Mouse (Mus musculus): ENCODE measurements around the gene Fahd2a. TPM values are rescaled to one million over a fixed set of nuclear protein-coding genes. Genes with fewer than 3 reads are reported as not detected.

Gene Fahd2a
- total and polyA plus RNA-seq, 2 experiments, result 18.5 to 21.5 TPM

DNA sequence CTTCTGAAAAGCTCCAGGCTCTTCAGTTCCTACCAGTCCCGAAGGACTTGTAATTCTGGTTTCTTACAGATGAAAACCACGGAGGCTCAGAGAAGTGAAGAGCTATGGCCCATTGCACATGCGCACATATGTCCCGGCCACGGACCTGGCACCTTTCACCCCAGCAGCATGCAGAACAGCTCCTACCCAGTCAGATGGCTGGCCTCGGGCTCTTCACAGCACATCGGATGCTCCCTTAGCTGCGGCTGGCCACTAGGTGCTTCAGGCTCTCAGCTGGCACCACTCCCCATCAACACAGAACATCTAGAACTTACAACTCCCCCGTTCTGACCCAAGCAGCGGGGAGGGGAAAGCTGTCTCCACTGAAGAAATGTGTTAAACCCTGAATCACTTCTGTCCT, 35.4 kb upstream of the Fahd2a start:
- Histone ChIP-seq H3K27me3 (ENCODE audit: control insufficient read depth, insufficient read depth, low read length) (peaks cover 21% of the 10 kb centered on the region; the same call in 1 of the 2 replicates), H3K36me3 (ENCODE audit: control insufficient read depth, insufficient read depth, low read length) (no peaks in the 10 kb centered on the region), H3K27ac (replicated peaks; ENCODE audit: insufficient read depth, low read depth, low read length) (no peak overlapping the region), H3K4me3 (ENCODE audit: insufficient read depth, low read depth, low read length) (no peak overlapping the region), H3K79me2 (ENCODE audit: control insufficient read depth, insufficient read depth, low read length) (no peaks in the 10 kb centered on the region), H3K4me1 (ENCODE audit: control insufficient read depth, insufficient read depth, low read length) (no peaks in the 10 kb centered on the region), H3K9ac (ENCODE audit: low read depth, low read length) (no peak overlapping the region)
- WGBS, result 70% methylated on average over 10 of the region's 10 CpGs
- DNase-seq (ENCODE audit: extremely low read depth, low read depth, low spot score), result no peak
- no peak for TF ChIP-seq CTCF (IDR thresholded peaks at IDR 0.05; ENCODE audit: low read depth, low read length)
- no peak for TF ChIP-seq POLR2A (IDR thresholded peaks at IDR 0.05; ENCODE audit: extremely low read depth, insufficient read depth, low read length)

- Histone ChIP-seq H3K27me3 (ENCODE audit: control insufficient read depth, insufficient read depth, low read length) (peaks cover 21% of the 10 kb centered on the region; the same call in 1 of the 2 replicates), H3K27ac (replicated peaks; ENCODE audit: insufficient read depth, low read depth, low read length) (no peak overlapping the region), H3K9ac (ENCODE audit: low read depth, low read length) (no peak overlapping the region), H3K79me2 (ENCODE audit: control insufficient read depth, insufficient read depth, low read length) (no peaks in the 10 kb centered on the region), H3K4me3 (ENCODE audit: insufficient read depth, low read depth, low read length) (no peak overlapping the region), H3K36me3 (ENCODE audit: control insufficient read depth, insufficient read depth, low read length) (no peaks in the 10 kb centered on the region), H3K4me1 (ENCODE audit: control insufficient read depth, insufficient read depth, low read length) (no peaks in the 10 kb centered on the region)
- 74% methylated on average over 4 of the region's 4 CpGs for WGBS
- TF ChIP-seq CTCF (IDR thresholded peaks at IDR 0.05; ENCODE audit: low read depth, low read length) (no peak), POLR2A (IDR thresholded peaks at IDR 0.05; ENCODE audit: extremely low read depth, insufficient read depth, low read length) (no peak)
- no peak for DNase-seq (ENCODE audit: extremely low read depth, low read depth, low spot score)
These were observed 34.8 kb upstream of the Fahd2a start for GRCm38 (mm10) chr2:127479210-127479609.

- H3K9ac ChIP-seq (ENCODE audit: low read depth, low read length), result no peak overlapping the region
- H3K79me2 ChIP-seq (ENCODE audit: control insufficient read depth, insufficient read depth, low read length), result no peaks in the 10 kb centered on the region
- H3K4me3 ChIP-seq (ENCODE audit: insufficient read depth, low read depth, low read length), result no peak overlapping the region
- no peak overlapping the region for H3K27ac ChIP-seq (replicated peaks; ENCODE audit: insufficient read depth, low read depth, low read length)
- no peak for DNase-seq (ENCODE audit: extremely low read depth, low read depth, low spot score)
- H3K36me3 ChIP-seq (ENCODE audit: control insufficient read depth, insufficient read depth, low read length), result no peaks in the 10 kb centered on the region
- no peak for TF ChIP-seq POLR2A (IDR thresholded peaks at IDR 0.05; ENCODE audit: extremely low read depth, insufficient read depth, low read length)
- no peak for TF ChIP-seq CTCF (IDR thresholded peaks at IDR 0.05; ENCODE audit: low read depth, low read length)
- no peaks in the 10 kb centered on the region for H3K27me3 ChIP-seq (ENCODE audit: control insufficient read depth, insufficient read depth, low read length)
- WGBS, result 69% methylated on average over 3 of the region's 3 CpGs
- H3K4me1 ChIP-seq (ENCODE audit: control insufficient read depth, insufficient read depth, low read length), result no peaks in the 10 kb centered on the region
These were observed 27.9 kb upstream of the Fahd2a start for GRCm38 (mm10) chr2:127472279-127472678.

GRCm38 (mm10) chr2:127471281-127471680, 26.9 kb upstream of the Fahd2a start:
- Histone ChIP-seq H3K9ac (ENCODE audit: low read depth, low read length) (no peak overlapping the region), H3K27ac (replicated peaks; ENCODE audit: insufficient read depth, low read depth, low read length) (no peak overlapping the region), H3K4me3 (ENCODE audit: insufficient read depth, low read depth, low read length) (no peak overlapping the region), H3K4me1 (ENCODE audit: control insufficient read depth, insufficient read depth, low read length) (no peaks in the 10 kb centered on the region), H3K79me2 (ENCODE audit: control insufficient read depth, insufficient read depth, low read length) (no peaks in the 10 kb centered on the region), H3K36me3 (ENCODE audit: control insufficient read depth, insufficient read depth, low read length) (no peaks in the 10 kb centered on the region), H3K27me3 (ENCODE audit: control insufficient read depth, insufficient read depth, low read length) (no peaks in the 10 kb centered on the region)
- DNase-seq (ENCODE audit: extremely low read depth, low read depth, low spot score), result no peak
- whole genome bisulfite sequencing, result 85% methylated on average over 8 of the region's 8 CpGs
- TF ChIP-seq CTCF (IDR thresholded peaks at IDR 0.05; ENCODE audit: low read depth, low read length), result no peak
- TF ChIP-seq POLR2A (IDR thresholded peaks at IDR 0.05; ENCODE audit: extremely low read depth, insufficient read depth, low read length), result no peak

- Histone ChIP-seq H3K27me3 (ENCODE audit: control insufficient read depth, insufficient read depth, low read length) (0 out of 2 replicates have a peak, but pooled peaks cover 2% of the 10 kb centered on the region), H3K27ac (replicated peaks; ENCODE audit: insufficient read depth, low read depth, low read length) (no peak overlapping the region), H3K79me2 (ENCODE audit: control insufficient read depth, insufficient read depth, low read length) (no peaks in the 10 kb centered on the region), H3K9ac (ENCODE audit: low read depth, low read length) (no peak overlapping the region), H3K4me1 (ENCODE audit: control insufficient read depth, insufficient read depth, low read length) (no peaks in the 10 kb centered on the region), H3K36me3 (ENCODE audit: control insufficient read depth, insufficient read depth, low read length) (no peaks in the 10 kb centered on the region), H3K4me3 (ENCODE audit: insufficient read depth, low read depth, low read length) (no peak overlapping the region)
- DNase-seq (ENCODE audit: extremely low read depth, low read depth, low spot score), result no peak
- no peak for TF ChIP-seq CTCF (IDR thresholded peaks at IDR 0.05; ENCODE audit: low read depth, low read length)
- no peak for TF ChIP-seq POLR2A (IDR thresholded peaks at IDR 0.05; ENCODE audit: extremely low read depth, insufficient read depth, low read length)
- WGBS, result 85% methylated on average over 10 of the region's 10 CpGs
These were observed 26.3 kb upstream of the Fahd2a start for GRCm38 (mm10) chr2:127470661-127471060.

DNA sequence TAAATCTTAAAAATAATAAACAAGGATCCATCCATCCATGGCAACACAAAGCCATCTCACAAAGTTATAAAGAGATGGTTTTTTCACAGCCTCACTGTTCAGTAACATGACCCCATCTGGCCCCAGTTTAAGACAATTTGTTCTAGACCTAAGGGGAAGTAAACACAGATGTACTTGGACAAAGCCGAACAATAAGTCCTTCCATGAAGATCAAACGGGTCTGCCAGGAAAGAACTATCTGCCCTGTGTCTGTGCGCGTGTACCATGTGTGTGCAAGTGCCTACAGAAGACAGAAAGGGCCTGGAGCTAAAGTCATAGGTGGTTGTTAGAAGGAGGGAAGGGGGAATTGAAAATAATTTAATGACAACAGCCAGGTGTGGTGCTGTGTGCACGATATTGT, 25.8 kb upstream of the Fahd2a start:
- Histone ChIP-seq H3K4me3 (ENCODE audit: insufficient read depth, low read depth, low read length) (no peak overlapping the region), H3K36me3 (ENCODE audit: control insufficient read depth, insufficient read depth, low read length) (no peaks in the 10 kb centered on the region), H3K79me2 (ENCODE audit: control insufficient read depth, insufficient read depth, low read length) (no peaks in the 10 kb centered on the region), H3K9ac (ENCODE audit: low read depth, low read length) (no peak overlapping the region), H3K4me1 (ENCODE audit: control insufficient read depth, insufficient read depth, low read length) (no peaks in the 10 kb centered on the region), H3K27ac (replicated peaks; ENCODE audit: insufficient read depth, low read depth, low read length) (no peak overlapping the region), H3K27me3 (ENCODE audit: control insufficient read depth, insufficient read depth, low read length) (0 out of 2 replicates have a peak, but pooled peaks cover 2% of the 10 kb centered on the region)
- no peak for DNase-seq (ENCODE audit: extremely low read depth, low read depth, low spot score)
- TF ChIP-seq CTCF (IDR thresholded peaks at IDR 0.05; ENCODE audit: low read depth, low read length), result no peak
- no peak for TF ChIP-seq POLR2A (IDR thresholded peaks at IDR 0.05; ENCODE audit: extremely low read depth, insufficient read depth, low read length)
- WGBS, result 83% methylated on average over 5 of the region's 5 CpGs
